Mouse (Mus musculus) right cerebral cortex, postnatal 14 days (tissue): Measurements from ENCODE around the gene Gm49396.
A peak's percentile ranks its signal among the peaks of the same experiment; 100 is the strongest.

Source experiments
- DNase-seq: peaks from one replicate; pipeline ENCODE4 v3.0.0; 2022

The Gm49396 gene

DNA sequence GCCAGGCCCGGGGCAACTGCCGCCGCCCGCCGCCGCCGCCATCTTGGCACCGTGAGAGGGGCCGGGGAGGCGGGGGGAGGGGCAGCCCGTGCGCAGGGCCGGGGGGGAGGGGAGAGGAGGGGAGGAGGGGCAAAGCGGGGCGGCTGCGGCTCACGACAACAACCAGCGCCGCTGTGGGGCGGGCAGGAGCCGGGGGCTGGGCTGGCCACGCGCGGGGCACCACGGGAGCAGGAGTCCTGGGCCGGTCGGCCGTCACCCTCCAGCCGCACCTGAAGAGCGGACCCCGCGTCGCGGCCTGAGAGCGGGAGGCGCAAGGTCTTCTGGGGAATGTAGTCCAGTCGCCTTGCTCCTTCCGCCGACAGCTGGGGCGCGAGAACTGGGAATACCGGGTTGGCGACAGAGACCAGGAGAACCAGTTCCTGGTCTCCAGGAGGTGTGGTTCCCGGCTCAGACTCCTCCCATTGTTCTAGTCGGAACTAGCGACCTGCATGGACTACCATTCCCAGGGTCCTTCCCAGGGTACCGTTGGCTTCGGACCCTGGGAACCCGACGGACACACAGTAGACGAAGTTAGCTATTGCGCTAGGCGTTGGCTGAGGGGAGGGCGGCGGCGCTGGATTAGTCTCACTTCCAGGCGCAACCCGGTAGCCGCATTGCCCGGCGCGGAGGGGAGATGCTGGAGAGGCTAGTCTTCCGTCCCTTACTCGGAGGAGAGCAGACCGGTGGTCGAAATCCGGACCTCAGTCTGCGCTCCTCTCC lies 25.7 kb downstream of the Gm49396 start, which contains the start of gene Kmt2b:
TSS of gene Kmt2b (minus strand) at position 51 of the 759 bp plus-strand sequence.
- DNase-seq, result peak; percentile 96

DNA sequence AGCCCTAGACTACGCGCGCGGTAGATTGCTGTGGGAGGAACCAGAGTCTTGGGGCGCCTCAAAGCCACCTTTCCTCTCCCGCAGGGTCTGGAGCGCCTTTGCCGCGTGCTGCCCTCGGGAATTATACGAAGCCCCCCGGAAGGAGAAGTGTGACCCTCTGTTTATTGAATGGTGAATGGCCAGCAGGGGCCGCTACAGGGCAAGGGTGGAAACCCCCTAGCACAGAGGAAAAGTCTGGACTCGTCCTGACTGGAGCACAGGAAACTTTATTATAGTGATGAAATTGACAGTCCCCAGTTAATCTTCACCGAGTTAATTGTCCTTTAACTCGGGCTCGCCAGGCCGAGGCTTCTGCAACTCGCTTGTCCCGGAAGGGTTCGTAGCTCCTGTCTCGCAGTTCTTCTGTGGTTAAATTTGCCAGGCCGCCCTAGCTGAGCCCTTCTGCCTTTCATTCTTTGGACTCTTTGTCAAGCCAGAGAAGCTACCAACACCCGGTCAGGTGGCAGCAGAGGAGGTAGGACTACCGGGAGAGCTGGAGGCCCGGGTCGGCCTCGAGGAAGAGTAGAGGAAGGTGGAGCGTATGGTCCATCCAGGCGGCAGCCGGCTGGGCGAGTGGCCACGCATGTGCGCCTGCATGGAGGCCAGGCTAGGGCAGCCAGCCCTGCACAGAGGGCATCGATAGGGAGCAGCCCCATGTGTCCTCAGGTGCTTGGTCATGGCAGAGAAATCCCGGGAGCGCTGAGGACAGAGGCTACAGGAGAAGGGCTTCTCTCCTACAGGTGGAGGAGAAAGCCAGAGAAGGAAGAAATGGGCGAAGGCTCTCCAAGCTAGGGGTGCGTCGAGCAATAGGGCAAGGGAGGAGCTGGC lies 26.5 kb downstream of the Gm49396 start:
- DNase-seq, result peak; percentile 89

DNA sequence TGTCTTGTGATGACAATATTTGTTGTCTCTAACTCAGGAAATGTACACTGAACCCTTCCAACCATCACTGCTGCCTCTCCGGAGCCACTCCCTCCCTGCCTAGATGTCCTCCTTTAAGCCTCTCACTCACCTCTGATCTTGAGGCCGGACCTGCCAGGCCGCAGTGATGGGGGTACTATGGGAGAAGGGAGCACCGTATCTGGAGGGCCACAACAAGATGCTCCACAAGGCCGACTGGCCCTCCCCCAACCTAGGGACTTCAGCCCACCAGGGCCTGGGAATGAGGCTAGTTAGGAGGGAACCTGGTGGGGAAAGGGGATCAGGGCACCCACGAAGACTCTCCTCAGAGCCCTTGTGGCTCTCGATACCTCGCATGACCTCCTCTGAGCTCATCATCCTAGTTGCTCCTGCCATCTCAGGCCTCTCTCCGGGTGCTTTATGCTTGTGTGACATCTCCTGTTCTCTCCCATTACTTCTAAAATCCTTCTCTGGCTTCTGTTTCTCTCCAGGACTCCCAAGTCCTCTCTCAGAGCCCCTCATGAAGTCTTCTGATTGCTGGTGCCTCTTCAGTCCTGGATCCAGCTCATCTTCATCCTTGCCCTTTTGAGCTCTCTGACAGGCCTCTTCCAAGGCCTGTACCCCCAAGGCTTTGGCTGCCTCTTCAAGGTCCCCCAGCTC lies 27.9 kb downstream of the Gm49396 start:
- DNase-seq, result no peak

DNA sequence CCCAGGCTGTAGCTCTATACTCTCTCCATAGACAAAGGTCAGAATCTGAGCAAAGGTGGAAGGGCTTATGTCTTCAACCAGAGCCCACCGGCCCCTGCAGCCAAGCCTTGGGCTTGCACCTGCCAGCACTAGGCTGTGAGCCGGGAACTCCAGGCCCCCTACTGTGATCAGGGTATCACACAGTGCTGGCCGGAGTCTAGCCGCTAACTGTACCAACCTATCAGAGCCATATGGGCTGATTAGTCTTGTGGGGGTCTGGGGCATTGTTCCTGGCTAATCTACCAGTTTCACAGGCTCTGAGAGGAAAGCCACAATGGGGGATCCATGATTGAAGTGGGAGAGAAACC lies 28.4 kb downstream of the Gm49396 start:
- no peak for DNase-seq

DNA sequence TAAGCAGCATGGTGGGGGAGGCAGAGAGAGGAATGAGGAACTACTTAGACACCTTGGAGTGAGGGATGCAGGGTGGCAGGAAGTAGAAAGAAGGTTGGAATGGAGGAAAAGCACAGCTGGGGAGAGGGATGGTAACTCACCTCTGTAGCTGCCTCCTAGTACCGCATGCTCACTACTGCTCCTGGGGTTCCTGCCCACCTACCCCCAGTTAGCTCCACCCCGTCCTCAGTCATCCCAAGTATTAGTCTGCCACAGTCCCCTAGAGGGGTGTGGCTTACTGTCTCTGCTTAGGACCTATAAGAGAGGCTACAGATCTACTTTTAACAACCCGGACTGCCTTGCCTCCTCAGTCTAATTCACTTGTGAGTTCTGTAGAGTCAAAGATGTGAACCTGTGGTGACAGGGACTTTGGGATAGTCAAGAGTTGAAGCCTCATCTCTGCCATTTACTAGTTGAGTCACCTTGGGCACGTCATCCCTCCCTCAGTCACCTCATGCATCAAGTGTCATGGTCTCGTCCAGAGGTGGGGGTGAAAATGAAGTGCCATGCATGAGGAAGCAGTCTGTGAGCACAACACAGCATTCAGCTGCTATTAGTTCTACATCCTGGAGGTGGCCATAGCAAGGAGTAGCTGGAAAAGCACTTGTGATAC lies 29.8 kb downstream of the Gm49396 start:
- no peak for DNase-seq

DNA sequence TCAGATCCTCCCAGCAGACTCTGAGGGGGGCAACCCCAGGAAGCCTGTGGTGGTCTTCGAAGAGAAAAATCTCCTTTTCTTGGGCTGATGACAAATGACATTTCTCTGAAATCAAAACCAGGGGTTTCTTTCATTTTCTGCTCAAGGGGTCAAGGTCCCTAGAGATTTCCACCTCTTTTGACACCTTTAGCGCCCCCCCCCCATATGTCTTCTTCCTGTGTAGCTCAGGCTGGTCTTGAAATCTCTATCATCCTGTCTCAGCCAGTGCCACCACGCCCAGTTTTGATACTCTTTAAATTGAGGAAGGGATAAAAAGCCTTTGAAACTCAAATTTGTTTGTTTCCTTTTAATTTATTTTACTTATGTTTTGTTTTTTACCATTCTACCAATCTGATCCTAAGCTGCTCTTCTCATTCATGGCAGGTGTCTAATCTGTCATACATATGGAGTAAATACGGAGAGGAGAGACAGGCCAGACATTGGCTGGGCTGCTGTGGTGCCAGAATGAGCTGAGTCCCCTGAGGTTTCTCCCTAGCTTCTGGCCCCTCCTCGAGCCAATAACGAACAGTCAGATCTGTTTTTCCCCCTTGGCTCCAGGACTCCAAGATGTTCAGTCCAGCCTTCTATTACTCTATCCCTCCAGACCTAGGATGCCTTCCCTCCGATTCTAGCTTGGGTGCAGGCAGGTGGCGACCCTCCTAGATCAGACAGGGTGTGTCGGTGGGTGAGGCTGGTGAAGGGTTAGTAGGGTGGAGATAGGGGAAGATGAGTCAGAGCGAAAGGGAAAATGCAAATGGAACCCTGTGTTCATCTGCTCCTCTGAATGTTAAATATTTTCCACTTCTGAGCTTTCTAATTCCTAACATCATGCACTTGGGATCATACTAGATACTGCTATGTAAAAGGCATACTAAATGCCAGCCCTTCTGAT lies 30.7 kb downstream of the Gm49396 start:
- DNase-seq, result no peak

DNA sequence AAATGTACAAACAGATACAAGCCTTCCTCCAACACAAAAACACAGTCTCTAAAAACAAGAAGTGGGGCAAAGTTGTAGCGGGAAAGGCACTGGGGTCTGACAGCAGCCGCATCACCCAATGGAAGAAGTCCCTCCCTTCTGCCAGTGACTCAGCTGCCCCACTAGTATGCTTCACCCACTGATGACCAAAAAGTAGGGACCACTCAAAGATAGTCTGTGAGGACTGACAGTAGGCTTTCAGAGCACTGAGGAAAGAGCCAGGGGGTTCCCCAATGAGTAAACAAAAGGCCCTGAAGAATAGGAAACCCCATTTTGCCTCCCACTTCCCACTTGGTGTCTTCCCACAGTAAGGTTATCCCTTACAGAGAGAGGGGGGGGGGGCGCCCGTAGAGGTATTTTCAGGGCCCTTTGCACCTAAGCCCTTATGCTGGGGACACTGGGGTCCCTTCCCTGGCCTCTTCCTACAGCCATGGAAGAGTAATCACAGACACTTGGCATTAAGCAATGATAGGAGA lies 31.4 kb downstream of the Gm49396 start:
- DNase-seq, result no peak

DNA sequence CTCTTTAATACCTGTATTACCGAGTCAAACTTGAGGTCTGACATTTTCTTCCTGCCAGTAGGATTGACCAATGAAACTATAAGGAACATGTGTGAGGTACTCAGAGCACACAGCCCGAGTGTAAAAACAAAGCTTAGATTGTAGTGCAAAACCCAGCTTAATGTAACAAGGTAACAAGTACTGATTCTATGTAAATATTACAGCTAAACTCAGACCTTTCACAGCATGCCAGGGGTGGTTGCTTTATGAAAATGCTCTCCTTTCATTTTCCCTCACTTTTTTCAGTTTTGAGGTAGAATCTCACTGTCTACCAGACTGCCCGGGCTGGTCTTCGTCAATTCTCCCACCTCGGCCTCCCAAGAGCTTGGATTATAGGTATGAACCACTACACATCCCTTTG lies 32.9 kb downstream of the Gm49396 start:
- DNase-seq, result no peak

DNA sequence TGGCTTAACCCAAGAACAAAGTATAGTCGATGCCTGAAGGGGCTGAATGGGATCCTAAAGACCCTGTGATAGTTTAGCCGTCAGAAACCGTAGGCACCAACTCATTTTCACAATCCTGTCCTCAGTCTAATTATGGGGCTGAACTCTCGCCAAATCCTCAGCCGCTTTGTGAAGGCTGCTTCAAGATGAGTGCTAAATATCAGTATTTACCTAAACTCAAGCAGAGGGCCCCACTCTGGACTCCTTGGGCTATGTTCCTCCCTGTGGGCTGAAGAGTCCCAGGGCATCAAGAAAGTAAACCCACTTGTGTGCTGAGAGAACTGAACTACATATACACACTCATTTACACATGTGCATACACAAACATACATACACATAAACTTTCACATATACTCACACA lies 33.7 kb downstream of the Gm49396 start:
- no peak for DNase-seq

DNA sequence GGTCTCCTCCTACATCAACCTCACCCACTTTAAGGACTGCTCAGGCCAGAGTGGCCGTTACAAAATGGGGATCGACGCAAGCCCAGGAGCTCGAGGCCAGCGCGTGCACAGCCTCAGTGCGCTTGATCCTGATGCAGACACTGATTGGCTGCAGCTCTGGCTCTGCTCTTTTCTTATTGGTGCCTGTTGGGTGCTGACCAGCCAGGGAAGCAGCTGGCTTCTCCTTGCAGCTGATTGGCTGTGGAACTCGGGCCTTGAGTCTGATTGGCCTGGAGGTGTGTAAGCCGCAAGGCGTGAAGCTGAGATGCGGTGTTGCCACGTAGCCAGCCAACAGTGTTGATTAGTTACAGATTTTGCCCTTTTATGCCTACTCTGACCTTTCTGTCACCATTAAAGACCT lies 35.6 kb downstream of the Gm49396 start, which contains the start of gene Zbtb32:
TSS of gene Zbtb32 (minus strand) at position 124 of the 400 bp plus-strand sequence.
- no peak for DNase-seq

DNA sequence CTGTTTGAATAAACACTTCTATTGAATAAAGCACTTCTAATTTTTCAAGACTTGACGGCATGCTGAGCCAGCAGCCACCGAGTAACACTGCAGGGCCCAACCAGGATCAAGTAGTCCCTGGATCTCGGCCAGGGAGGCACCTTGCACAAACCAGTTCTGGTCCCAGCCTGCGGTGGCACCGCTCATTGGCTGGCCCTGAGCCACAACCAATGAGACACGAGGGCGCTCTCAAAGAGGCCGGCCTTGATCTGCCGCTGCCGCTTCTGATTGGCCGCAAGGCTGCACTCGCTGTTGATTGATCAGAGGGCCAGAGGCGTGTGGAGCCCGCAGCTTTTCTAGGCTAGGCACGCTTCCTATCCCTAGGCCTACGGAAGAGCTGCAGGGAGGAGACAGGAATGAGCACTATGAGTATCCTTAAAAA lies 36.8 kb downstream of the Gm49396 start:
- DNase-seq, result peak; percentile 92

DNA sequence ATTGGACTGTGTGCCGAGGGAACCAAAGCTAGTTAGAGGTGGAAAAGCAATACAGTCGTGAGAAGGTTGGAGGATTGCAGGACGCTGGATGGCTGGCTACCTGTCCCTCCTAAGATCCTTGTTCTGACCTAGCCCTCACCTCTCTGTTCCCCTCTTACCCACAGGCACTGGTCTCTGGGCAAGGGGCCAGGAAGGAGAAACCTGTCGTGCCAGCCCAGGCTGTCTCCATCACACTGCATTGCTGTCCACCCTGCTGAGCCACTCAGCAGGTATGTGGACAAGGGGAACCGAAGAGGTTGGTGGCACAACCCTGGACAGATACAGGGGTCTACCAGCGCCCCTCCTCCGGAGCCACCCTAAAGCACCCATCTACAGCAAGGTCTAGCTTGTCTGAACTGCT lies 37.5 kb downstream of the Gm49396 start:
- no peak for DNase-seq

DNA sequence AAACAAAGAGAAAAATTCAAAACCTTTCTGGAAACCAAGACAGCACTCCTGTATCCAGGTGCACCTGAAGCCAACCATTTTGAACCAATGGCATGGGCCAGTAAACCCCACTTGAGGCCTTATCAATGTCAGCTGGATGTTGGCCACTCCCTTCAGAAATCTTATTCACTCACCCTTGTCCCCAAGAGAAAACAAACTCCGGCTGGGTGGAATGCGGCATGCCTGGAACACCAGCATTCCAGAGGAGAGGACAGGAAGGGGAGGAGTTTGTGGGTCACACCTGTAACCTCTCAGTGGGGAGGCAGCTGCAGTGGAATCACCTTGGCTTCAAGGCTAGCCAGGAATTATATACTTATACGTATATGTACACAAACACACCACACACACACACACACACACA lies 39.4 kb downstream of the Gm49396 start:
- DNase-seq, result no peak

DNA sequence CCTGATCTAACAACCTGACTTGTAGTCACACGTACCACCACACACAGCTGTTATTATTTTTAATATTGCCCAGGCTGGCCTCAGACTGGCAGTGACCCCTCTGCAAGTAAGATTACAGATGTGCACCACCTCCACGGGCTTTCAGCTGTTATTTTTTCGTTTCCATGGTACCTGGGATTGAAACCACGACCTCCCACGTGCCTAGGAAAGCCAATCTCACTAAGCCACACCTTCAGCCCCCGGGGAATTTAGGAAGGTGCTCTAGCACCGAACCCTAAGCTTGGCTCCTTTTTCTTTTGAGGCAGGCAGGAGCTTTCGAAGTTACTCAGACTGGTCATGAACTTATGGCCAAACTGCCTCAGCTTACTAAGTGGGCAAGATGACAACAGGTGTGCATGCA lies 41.3 kb downstream of the Gm49396 start:
- DNase-seq, result no peak

DNA sequence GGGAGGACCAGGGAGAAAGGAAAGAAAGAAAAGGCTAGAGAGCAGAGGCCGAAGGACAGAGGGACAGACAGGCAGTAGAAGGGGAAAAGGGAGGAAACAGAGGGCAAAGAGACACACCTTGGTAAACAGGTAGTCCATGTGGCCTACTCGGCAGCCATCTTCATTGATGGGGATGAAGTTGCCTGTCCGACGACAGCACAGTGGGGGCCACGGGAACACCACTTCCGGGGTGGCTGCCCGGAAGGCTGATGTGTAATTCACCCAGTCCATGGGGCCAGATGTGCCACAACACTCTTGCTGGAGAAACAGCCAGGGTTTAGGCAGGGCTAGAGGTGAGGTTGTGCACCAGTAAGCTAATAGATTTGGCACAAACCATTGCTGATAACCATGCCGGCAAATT lies 41.8 kb downstream of the Gm49396 start:
- no peak for DNase-seq

DNA sequence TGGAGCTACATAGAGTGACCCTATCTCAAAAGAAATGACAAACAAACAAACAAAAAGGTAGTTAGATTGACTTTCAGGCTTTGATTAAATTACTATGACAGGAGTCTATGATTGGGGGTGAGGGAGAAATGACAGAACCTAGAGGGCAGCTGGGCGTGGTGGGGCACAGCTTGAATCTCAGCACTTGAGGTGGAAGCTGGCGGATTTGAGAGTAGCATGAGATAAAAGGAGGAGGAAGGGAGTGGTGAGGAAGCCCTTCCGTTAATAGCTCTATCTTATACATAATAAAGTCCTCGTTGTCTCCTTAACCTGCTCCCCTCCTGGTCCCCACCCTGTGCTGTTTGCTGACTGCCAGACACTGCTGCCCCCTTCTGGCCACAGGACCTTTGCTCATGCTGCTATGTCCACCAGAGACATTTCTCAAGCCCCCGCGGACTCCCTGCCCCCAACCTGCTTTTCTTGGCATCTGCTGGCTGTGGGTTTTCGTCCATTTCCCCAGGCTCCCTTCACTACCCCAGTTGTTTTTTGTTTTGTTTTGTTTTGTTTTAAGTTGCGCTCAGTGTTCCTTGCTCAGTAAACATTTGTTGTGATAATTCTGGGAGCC lies 44.7 kb downstream of the Gm49396 start:
- no peak for DNase-seq

DNA sequence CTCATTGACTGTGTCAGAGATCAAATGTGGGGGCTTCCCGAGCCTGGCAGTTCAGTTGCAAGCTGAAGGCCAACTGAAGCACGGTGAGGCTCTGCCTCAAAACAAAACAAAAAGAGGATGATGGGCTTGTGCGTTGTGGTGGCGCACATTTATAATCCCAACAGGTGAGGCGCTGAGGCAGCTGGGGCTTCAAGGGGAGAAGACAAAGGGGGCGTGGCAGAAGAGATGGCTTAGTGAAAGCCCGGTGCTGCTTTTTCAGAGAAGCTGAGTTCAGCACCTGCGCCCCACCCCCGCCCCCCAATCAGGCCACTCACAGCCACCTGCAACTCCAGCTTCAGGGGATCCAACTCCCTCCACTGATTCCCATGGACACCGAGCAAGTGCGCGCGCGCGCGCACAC lies 45.3 kb downstream of the Gm49396 start:
- no peak for DNase-seq

DNA sequence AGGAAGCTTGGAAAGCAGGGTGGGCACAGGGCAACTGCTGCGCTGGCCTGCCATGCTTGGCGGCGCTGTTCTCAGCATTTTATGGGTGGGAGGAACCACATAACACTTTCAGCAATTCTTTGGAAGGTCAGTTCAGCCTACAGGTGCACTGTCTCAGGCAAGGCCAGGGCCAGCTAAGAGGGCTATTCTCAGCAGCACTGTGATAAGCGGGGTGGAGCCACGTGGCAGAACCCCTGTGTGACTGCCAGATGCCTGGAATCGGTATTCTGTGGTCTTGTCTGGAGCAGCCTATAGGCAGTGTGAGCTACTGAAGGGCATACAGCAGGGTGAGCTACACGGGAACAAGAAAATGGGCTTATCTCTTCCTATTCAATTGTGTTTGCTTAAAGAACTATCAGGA lies 46.9 kb downstream of the Gm49396 start:
- DNase-seq, result no peak

DNA sequence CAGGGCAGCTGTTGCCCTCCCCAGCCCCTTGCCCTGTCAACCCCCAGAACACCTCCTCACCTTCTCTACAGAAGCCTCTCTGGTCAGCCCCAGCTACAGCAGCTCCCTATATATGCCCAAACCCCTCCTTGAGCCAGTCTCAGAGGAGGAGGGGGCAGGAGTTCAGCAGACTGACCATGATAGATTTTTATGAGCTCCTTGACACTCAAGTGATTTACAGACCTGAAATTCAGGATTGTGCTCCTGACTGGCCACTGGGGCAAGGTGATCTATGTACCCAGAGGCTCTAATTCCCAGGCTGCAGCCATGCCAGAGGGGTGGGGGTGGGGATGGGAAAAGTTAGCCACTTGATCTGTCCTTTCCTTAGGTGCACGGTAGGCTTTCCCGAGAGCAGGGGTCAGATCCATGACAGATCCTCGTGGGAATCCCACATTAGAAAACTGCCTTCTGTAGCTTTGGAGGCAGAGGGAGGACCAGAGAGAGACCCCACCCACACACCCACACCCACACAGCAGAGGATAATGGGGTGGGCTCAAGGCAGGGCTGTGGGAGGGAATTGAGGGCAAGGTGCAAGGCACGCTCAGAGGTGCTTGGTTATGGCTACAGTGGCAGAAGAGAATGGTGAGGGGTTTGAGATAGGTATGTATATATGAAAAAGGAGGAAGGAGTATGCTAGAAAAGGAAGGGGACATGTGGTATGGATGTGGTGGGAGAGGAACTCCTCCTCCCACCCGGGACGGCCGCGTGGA lies 49.7 kb downstream of the Gm49396 start, which contains the start of gene Upk1a:
TSS of gene Upk1a (minus strand) at position 194 of the 749 bp plus-strand sequence.
- no peak for DNase-seq

DNA sequence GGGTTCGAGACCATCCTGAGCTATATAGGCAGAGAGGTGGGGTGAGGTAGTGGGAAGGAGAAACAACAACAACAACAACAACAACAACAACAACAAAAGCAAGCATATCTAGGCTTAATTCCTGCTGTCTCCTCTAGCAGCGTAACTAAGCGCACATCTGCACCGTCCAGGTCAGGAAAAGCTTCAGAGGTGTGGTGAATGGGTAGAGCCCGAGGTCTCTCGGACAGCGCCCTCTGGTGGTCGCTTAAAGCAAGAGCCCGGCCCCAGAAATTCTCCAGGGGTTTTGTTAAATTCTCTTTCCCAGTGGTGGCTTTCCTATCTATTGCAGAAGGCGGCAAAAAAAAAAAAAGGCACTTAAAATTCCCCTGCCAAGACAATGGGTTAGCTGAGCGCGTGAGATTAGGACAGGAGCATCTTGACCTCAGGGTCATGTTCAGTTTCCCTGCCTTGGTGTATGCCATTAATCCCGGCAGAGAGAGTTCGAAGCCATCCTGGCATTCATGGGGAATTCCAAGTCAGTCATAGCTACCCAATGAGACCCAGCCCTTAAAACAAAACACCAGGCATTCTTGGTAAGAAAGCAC lies 50.5 kb downstream of the Gm49396 start:
- peak; percentile 53 for DNase-seq
